Mouse (Mus musculus): ENCODE results near the gene Clec4f. TPM values are rescaled to one million over a fixed set of nuclear protein-coding genes. Genes with fewer than 3 reads are reported as not detected.
"Not testable (repeated sequence)": the region's sequence is repeated elsewhere in the genome, so short reads cannot be mapped to it uniquely, and the experiment has no call there.

Clec4f gene
- total RNA-seq, 1 experiment = not detected

DNA sequence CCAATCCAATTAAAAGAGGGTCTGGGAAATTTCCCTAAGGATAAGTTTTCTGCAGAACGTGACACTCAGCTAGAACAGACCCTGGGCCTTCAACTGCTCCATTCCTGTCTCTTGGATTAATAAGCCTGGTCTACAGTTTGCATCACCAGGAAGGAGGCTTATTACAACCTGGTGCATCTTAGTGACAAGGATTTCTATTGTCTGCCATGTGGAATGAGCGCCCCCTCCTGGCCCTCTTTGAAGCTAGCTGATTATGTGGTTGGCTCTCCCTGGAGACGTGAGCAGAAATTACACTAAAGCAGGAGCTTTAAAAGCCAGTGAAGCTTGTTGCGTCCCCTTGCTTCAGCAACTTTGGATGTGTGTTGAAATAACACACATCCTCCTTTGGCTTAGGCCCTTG, 17.4 kb upstream of the Clec4f start:
- in situ Hi-C loops (cut with MboI; ENCODE audit: low sequenced_read_pairs in 2 of 2, unreplicated experiment in 2 of 2) = loop anchor here in 1 of 2 experiments (5.0 kb wide), 1 partner anchor 316 kb away; no protein-coding TSS in a partner anchor
- no peak overlapping the region for H3K27ac ChIP-seq (ENCODE audit: insufficient read depth, low read depth, low read length, poor library complexity, severe bottlenecking)
- H3K9me3 ChIP-seq (ENCODE audit: control insufficient read depth, insufficient read depth, low read depth, low read length) = no peaks in the 10 kb centered on the region
- no peak overlapping the region for H3K4me3 ChIP-seq (ENCODE audit: insufficient read depth in 1 of 2, low read depth in 1 of 2, low read length in 2 of 2, poor library complexity in 1 of 2, severe bottlenecking in 1 of 2)
- DNase-seq (ENCODE audit: low read depth, low spot score) = peak; percentile 73
- no peak for TF ChIP-seq HCFC1 (IDR thresholded peaks at IDR 0.05; ENCODE audit: borderline replicate concordance, insufficient read depth, low read length)
- no peak for TF ChIP-seq MAFK (IDR thresholded peaks at IDR 0.05; ENCODE audit: insufficient read depth, low read depth, low read length)
- no peak for TF ChIP-seq CHD2 (IDR thresholded peaks at IDR 0.05; ENCODE audit: low read depth, low read length)
- peak; percentile 84 for TF ChIP-seq ZC3H11A (IDR thresholded peaks at IDR 0.05; ENCODE audit: borderline replicate concordance, low read depth, low read length)
- H3K36me3 ChIP-seq (ENCODE audit: control insufficient read depth, insufficient read depth, low read length, poor library complexity, severe bottlenecking) = no peaks in the 10 kb centered on the region
- H3K4me1 ChIP-seq (ENCODE audit: control insufficient read depth in 2 of 2, insufficient read depth in 2 of 2, low read length in 2 of 2, poor library complexity in 1 of 2) = no peaks in the 10 kb centered on the region
- H3K9ac ChIP-seq (ENCODE audit: insufficient read depth, low read depth, low read length, poor library complexity, severe bottlenecking) = no peak overlapping the region

DNA sequence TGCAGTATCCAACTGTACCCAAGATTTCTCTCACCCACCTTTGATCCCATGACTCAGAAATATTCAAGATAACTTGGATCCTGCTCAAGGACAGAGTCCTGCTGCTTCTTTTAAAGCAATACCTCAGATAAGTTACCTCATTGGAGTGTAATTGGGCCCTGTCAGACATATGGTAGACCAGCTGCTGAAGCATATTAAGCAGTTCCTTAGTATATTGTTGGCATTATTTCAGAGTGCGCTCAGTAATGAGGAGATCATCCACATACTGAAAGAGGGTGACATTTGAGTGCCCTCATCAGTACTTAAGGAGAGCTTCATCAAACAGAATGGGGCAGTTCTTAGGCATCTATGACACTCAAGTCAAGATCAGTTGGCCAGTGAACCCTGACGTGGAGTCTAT, 9.0 kb upstream of the Clec4f start:
- Histone ChIP-seq H3K4me3 (ENCODE audit: insufficient read depth in 1 of 2, low read depth in 1 of 2, low read length in 2 of 2, poor library complexity in 1 of 2, severe bottlenecking in 1 of 2) (no peak overlapping the region), H3K9me3 (ENCODE audit: control insufficient read depth, insufficient read depth, low read depth, low read length) (no peaks in the 10 kb centered on the region), H3K36me3 (ENCODE audit: control insufficient read depth, insufficient read depth, low read length, poor library complexity, severe bottlenecking) (no peaks in the 10 kb centered on the region), H3K9ac (ENCODE audit: insufficient read depth, low read depth, low read length, poor library complexity, severe bottlenecking) (no peak overlapping the region), H3K27ac (ENCODE audit: insufficient read depth, low read depth, low read length, poor library complexity, severe bottlenecking) (no peak overlapping the region), H3K4me1 (ENCODE audit: control insufficient read depth in 2 of 2, insufficient read depth in 2 of 2, low read length in 2 of 2, poor library complexity in 1 of 2) (no peaks in the 10 kb centered on the region)
- in situ Hi-C loops (cut with MboI; ENCODE audit: low sequenced_read_pairs in 2 of 2, unreplicated experiment in 2 of 2) = no loop called here
- TF ChIP-seq CHD2 (IDR thresholded peaks at IDR 0.05; ENCODE audit: low read depth, low read length) = no peak
- TF ChIP-seq MAFK (IDR thresholded peaks at IDR 0.05; ENCODE audit: insufficient read depth, low read depth, low read length) = no peak
- TF ChIP-seq HCFC1 (IDR thresholded peaks at IDR 0.05; ENCODE audit: borderline replicate concordance, insufficient read depth, low read length) = no peak
- no peak for TF ChIP-seq ZC3H11A (IDR thresholded peaks at IDR 0.05; ENCODE audit: borderline replicate concordance, low read depth, low read length)
- no peak for TF ChIP-seq ZNF384 (IDR thresholded peaks at IDR 0.05; ENCODE audit: low read depth, low read length)
- no peak for DNase-seq (ENCODE audit: low read depth, low spot score)

DNA sequence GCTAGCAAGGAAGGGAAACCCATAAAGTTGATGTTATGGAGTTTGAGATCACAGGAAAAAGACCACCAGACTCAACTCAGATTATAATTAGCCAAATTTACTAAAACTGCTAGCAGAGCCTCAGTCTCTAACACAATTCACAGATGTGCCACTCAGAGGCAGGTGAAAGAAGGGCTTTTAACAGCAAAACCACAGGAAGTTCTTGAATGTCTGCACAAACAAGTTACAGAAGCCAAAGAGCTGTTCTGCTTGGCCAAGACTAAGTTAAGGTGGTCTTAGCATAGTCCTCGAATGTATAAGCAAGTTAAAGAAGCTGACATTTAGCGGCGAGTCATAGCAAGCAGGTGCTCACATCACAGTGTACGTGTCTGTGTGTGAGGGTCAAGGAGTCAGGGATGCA, 4.8 kb upstream of the Clec4f start:
- no peak overlapping the region for H3K9ac ChIP-seq (ENCODE audit: insufficient read depth, low read depth, low read length, poor library complexity, severe bottlenecking)
- no peak overlapping the region for H3K27ac ChIP-seq (ENCODE audit: insufficient read depth, low read depth, low read length, poor library complexity, severe bottlenecking)
- H3K36me3 ChIP-seq (ENCODE audit: control insufficient read depth, insufficient read depth, low read length, poor library complexity, severe bottlenecking) = no peaks in the 10 kb centered on the region
- in situ Hi-C loops (cut with MboI; ENCODE audit: low sequenced_read_pairs in 2 of 2, unreplicated experiment in 2 of 2) = no loop called here
- DNase-seq (ENCODE audit: low read depth, low spot score) = no peak
- H3K9me3 ChIP-seq (ENCODE audit: control insufficient read depth, insufficient read depth, low read depth, low read length) = no peaks in the 10 kb centered on the region
- TF ChIP-seq ZC3H11A (IDR thresholded peaks at IDR 0.05; ENCODE audit: borderline replicate concordance, low read depth, low read length) = no peak
- TF ChIP-seq CHD2 (IDR thresholded peaks at IDR 0.05; ENCODE audit: low read depth, low read length) = no peak
- no peak for TF ChIP-seq ZNF384 (IDR thresholded peaks at IDR 0.05; ENCODE audit: low read depth, low read length)
- TF ChIP-seq HCFC1 (IDR thresholded peaks at IDR 0.05; ENCODE audit: borderline replicate concordance, insufficient read depth, low read length) = no peak
- TF ChIP-seq MAFK (IDR thresholded peaks at IDR 0.05; ENCODE audit: insufficient read depth, low read depth, low read length) = no peak
- no peak overlapping the region for H3K4me3 ChIP-seq (ENCODE audit: insufficient read depth in 1 of 2, low read depth in 1 of 2, low read length in 2 of 2, poor library complexity in 1 of 2, severe bottlenecking in 1 of 2)
- H3K4me1 ChIP-seq (ENCODE audit: control insufficient read depth in 2 of 2, insufficient read depth in 2 of 2, low read length in 2 of 2, poor library complexity in 1 of 2) = no peaks in the 10 kb centered on the region

DNA sequence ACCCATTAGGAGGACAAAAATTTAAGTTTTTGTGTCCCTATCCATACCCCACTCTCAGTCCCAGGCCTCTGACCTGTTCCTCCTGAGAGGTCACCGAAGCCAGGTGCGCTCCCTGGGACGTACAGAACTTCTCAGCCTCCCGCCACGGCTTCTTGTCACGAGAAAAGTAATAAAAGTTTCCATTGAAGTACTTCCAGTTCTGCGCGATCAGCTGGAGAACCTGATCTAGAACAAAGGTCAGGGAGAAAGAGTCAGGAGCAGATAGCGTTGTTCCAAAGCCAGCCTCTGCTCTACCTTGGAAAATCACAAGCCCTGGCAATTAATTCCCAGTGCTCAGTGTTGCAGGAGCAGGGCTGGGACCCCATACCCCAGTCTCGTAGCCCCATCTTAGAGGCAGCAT, 9.3 kb downstream of the Clec4f start:
- Histone ChIP-seq H3K4me3 (ENCODE audit: insufficient read depth in 1 of 2, low read depth in 1 of 2, low read length in 2 of 2, poor library complexity in 1 of 2, severe bottlenecking in 1 of 2) (no peak overlapping the region), H3K27ac (ENCODE audit: insufficient read depth, low read depth, low read length, poor library complexity, severe bottlenecking) (no peak overlapping the region), H3K9me3 (ENCODE audit: control insufficient read depth, insufficient read depth, low read depth, low read length) (no peaks in the 10 kb centered on the region), H3K36me3 (ENCODE audit: control insufficient read depth, insufficient read depth, low read length, poor library complexity, severe bottlenecking) (no peaks in the 10 kb centered on the region), H3K9ac (ENCODE audit: insufficient read depth, low read depth, low read length, poor library complexity, severe bottlenecking) (no peak overlapping the region), H3K4me1 (ENCODE audit: control insufficient read depth in 2 of 2, insufficient read depth in 2 of 2, low read length in 2 of 2, poor library complexity in 1 of 2) (no peaks in the 10 kb centered on the region)
- no peak for DNase-seq (ENCODE audit: low read depth, low spot score)
- in situ Hi-C loops (cut with MboI; ENCODE audit: low sequenced_read_pairs in 2 of 2, unreplicated experiment in 2 of 2) = no loop called here
- TF ChIP-seq HCFC1 (IDR thresholded peaks at IDR 0.05; ENCODE audit: borderline replicate concordance, insufficient read depth, low read length) (no peak), MAFK (IDR thresholded peaks at IDR 0.05; ENCODE audit: insufficient read depth, low read depth, low read length) (no peak), ZNF384 (IDR thresholded peaks at IDR 0.05; ENCODE audit: low read depth, low read length) (no peak), ZC3H11A (IDR thresholded peaks at IDR 0.05; ENCODE audit: borderline replicate concordance, low read depth, low read length) (no peak), CHD2 (IDR thresholded peaks at IDR 0.05; ENCODE audit: low read depth, low read length) (no peak)

DNA sequence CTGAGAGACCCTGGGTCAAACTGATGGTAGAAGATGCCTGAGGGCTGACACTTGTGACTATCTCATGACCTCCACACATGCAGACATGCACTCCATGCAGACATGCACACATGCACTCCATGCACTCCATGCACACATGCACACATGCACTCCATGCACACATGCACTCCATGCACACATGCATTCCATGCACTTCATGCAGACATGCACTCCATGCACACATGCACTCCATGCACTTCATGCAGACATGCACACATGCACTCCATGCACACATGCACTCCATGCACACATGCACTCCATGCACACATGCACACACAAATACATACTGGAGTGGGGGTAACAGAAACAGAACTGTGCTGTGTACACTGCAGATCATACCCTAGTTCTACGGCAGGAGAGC, 20.7 kb downstream of the Clec4f start:
- TF ChIP-seq MAFK (IDR thresholded peaks at IDR 0.05; ENCODE audit: insufficient read depth, low read depth, low read length) (no peak), ZNF384 (IDR thresholded peaks at IDR 0.05; ENCODE audit: low read depth, low read length) (no peak), ZC3H11A (IDR thresholded peaks at IDR 0.05; ENCODE audit: borderline replicate concordance, low read depth, low read length) (no peak), CHD2 (IDR thresholded peaks at IDR 0.05; ENCODE audit: low read depth, low read length) (no peak), HCFC1 (IDR thresholded peaks at IDR 0.05; ENCODE audit: borderline replicate concordance, insufficient read depth, low read length) (no peak)
- in situ Hi-C loops (cut with MboI; ENCODE audit: low sequenced_read_pairs in 2 of 2, unreplicated experiment in 2 of 2) = no loop called here
- Histone ChIP-seq H3K4me1 (ENCODE audit: control insufficient read depth in 2 of 2, insufficient read depth in 2 of 2, low read length in 2 of 2, poor library complexity in 1 of 2) (no peaks in the 10 kb centered on the region), H3K9me3 (ENCODE audit: control insufficient read depth, insufficient read depth, low read depth, low read length) (no peaks in the 10 kb centered on the region), H3K9ac (ENCODE audit: insufficient read depth, low read depth, low read length, poor library complexity, severe bottlenecking) (no peak overlapping the region), H3K27ac (ENCODE audit: insufficient read depth, low read depth, low read length, poor library complexity, severe bottlenecking) (no peak overlapping the region; the same call in 1 of the 2 replicates), H3K4me3 (ENCODE audit: insufficient read depth in 1 of 2, low read depth in 1 of 2, low read length in 2 of 2, poor library complexity in 1 of 2, severe bottlenecking in 1 of 2) (no peak overlapping the region), H3K36me3 (ENCODE audit: control insufficient read depth, insufficient read depth, low read length, poor library complexity, severe bottlenecking) (no peaks in the 10 kb centered on the region)
- DNase-seq (ENCODE audit: low read depth, low spot score) = no peak

DNA sequence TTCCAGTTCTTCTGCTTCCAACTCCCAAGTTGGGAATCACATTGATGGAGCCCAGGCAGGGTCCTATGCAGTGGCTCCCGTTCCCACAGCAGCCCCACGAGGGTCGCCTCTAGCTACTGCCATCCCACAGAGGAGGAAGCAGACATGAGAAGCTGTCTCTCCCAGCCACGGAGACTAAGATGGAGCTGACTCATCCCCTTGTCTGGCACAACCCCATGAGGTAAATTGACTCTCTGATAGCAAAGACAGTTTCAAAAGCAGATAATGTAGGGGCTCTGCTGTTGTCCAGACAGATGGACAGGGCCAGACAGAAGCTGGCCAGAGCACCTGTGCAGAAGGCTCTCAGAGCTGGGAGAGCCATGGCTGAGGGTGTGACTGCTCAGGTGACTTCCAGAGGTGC, 21.4 kb downstream of the Clec4f start:
- H3K36me3 ChIP-seq (ENCODE audit: control insufficient read depth, insufficient read depth, low read length, poor library complexity, severe bottlenecking); in situ Hi-C loops (cut with MboI; ENCODE audit: low sequenced_read_pairs in 2 of 2, unreplicated experiment in 2 of 2); DNase-seq (ENCODE audit: low read depth, low spot score); H3K4me1 ChIP-seq (ENCODE audit: control insufficient read depth in 2 of 2, insufficient read depth in 2 of 2, low read length in 2 of 2, poor library complexity in 1 of 2); H3K27ac ChIP-seq (ENCODE audit: insufficient read depth, low read depth, low read length, poor library complexity, severe bottlenecking); H3K9me3 ChIP-seq (ENCODE audit: control insufficient read depth, insufficient read depth, low read depth, low read length); H3K9ac ChIP-seq (ENCODE audit: insufficient read depth, low read depth, low read length, poor library complexity, severe bottlenecking); H3K4me3 ChIP-seq (ENCODE audit: insufficient read depth in 1 of 2, low read depth in 1 of 2, low read length in 2 of 2, poor library complexity in 1 of 2, severe bottlenecking in 1 of 2): not testable (repeated sequence)

DNA sequence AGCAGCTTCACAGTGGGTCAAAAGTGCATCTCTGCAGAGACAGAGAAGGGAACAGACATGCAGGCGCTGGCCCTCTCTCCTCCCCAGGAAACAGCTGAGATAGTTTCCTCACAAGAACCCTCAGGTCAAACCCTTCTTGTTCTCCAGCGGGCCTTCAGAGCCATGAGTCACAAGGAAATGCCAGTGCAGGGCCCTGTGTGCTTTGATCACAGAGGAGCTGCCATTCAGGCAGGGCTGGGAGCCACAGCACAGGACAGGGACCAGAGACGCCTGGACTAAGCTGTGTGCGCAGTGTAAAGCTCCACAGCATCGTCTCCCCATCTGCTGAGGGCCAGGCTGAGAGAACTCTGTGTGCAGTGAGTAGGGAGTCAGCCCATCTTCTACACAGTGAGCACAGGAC, 21.9 kb downstream of the Clec4f start:
- in situ Hi-C loops (cut with MboI; ENCODE audit: low sequenced_read_pairs in 2 of 2, unreplicated experiment in 2 of 2); H3K36me3 ChIP-seq (ENCODE audit: control insufficient read depth, insufficient read depth, low read length, poor library complexity, severe bottlenecking); H3K4me1 ChIP-seq (ENCODE audit: control insufficient read depth in 2 of 2, insufficient read depth in 2 of 2, low read length in 2 of 2, poor library complexity in 1 of 2); H3K4me3 ChIP-seq (ENCODE audit: insufficient read depth in 1 of 2, low read depth in 1 of 2, low read length in 2 of 2, poor library complexity in 1 of 2, severe bottlenecking in 1 of 2); H3K9ac ChIP-seq (ENCODE audit: insufficient read depth, low read depth, low read length, poor library complexity, severe bottlenecking); DNase-seq (ENCODE audit: low read depth, low spot score); H3K9me3 ChIP-seq (ENCODE audit: control insufficient read depth, insufficient read depth, low read depth, low read length); H3K27ac ChIP-seq (ENCODE audit: insufficient read depth, low read depth, low read length, poor library complexity, severe bottlenecking): not testable (repeated sequence)
